Mouse (Mus musculus): Measurements from ENCODE around the gene R3hdm2.

DNA sequence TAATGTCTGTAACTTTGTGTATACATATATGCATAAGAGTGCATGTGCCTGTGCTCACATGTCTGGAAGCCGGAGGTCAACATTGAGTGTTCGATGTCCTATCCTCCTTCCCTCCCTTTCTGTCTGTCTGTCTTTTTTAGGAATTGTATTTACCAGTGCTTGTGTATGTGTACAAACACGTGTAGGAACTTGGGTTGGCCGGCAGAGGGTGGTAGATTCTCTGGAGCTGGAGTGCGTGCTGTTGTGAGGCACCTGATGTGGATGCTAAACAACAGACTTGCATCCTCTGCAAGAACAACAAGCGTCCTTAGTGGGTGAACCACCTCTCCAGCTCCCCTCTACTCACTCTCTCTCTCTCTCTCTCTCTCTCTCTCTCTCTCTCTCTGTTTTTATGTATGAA lies 11.6 kb downstream of the R3hdm2 start:
- no peak for TF ChIP-seq CTCF (IDR thresholded peaks at IDR 0.05; ENCODE audit: control insufficient read depth, insufficient read depth, insufficient read length)
- no peak for TF ChIP-seq MAX (IDR thresholded peaks at IDR 0.05)
- TF ChIP-seq MYOG (IDR thresholded peaks at IDR 0.05; ENCODE audit: control insufficient read depth, extremely low read depth, insufficient read length): no peak
- TF ChIP-seq USF1 (IDR thresholded peaks at IDR 0.05; ENCODE audit: low read depth): no peak
- no peak for TF ChIP-seq CEBPB (IDR thresholded peaks at IDR 0.05; ENCODE audit: low read depth)
- TF ChIP-seq FOSL1 (IDR thresholded peaks at IDR 0.05; ENCODE audit: insufficient read depth, low read length, poor library complexity, severe bottlenecking): no peak

All from C2C12 (cell line).